Mouse (Mus musculus) limb, embryonic 10.5 days (tissue): Measurements from ENCODE around the gene Rph3a. TPM values are rescaled to one million over a fixed set of nuclear protein-coding genes. Genes with fewer than 3 reads are reported as not detected.
"Not testable (repeated sequence)": the region's sequence is repeated elsewhere in the genome, so short reads cannot be mapped to it uniquely, and the experiment has no call there.

ENCODE experiments used
- DNase-seq: peaks from one replicate; pipeline ENCODE4 v3.0.0-alpha.2; 2017; ENCODE audit warnings: low spot score
- H3K27ac ChIP-seq: fragments of 300-500 bp; sonication (generic); 2 replicates; pipeline ENCODE4 v1.5.1; 2016; ENCODE audit warnings: mild to moderate bottlenecking
- H3K27me3 ChIP-seq: fragments of 300-500 bp; sonication (generic); 2 replicates; pipeline ENCODE4 v1.6.1; 2016; ENCODE audit warnings: low read depth, mild to moderate bottlenecking; ENCODE audit not compliant: poor library complexity, severe bottlenecking
- H3K36me3 ChIP-seq: fragments of 300-500 bp; sonication (generic); 2 replicates; pipeline ENCODE4 v1.6.1; 2016; ENCODE audit warnings: mild to moderate bottlenecking, moderate library complexity
- H3K4me1 ChIP-seq: fragments of 300-500 bp; sonication (generic); 2 replicates; pipeline ENCODE4 v1.6.1; 2016
- H3K4me3 ChIP-seq: fragments of 300-500 bp; sonication (generic); 2 replicates; pipeline ENCODE4 v1.5.1; 2016; ENCODE audit warnings: mild to moderate bottlenecking, moderate library complexity
- H3K9me3 ChIP-seq: fragments of 300-500 bp; sonication (generic); replicated peaks from 2 replicates; pipeline ENCODE4 v1.6.1; 2016; ENCODE audit warnings: mild to moderate bottlenecking
- WGBS: fragments of 180-500 bp; shearing (Covaris S2); methylation state at CpG from one replicate; pipeline ENCODE4 v1.1.7; 2016; 5-methylcytosine and 5-hydroxymethylcytosine counted together
- polyA plus RNA-seq: library from polyadenylated mRNA; unstranded; fragments of >200 nt; fragmentation: Nextera tagmentation; extraction: Ambion mirVana; gene quantifications from 2 replicates; pipeline ENCODE4 v1.2.1, GENCODE M21; 2016

Gene Rph3a
- polyA plus RNA-seq, 1 experiment from 2014 or later, result not detected

GRCm38 (mm10) chr5:120926311-120926710, 83.6 kb downstream of the Rph3a start:
- WGBS, result 57% methylated on average over 2 of the region's 2 CpGs
- not testable (repeated sequence) for H3K27me3 ChIP-seq, H3K36me3 ChIP-seq, H3K4me3 ChIP-seq, H3K9me3 ChIP-seq, H3K4me1 ChIP-seq, DNase-seq, H3K27ac ChIP-seq

- not testable (repeated sequence) for H3K9me3 ChIP-seq, DNase-seq, H3K36me3 ChIP-seq, H3K4me1 ChIP-seq, H3K4me3 ChIP-seq, H3K27ac ChIP-seq, H3K27me3 ChIP-seq
- 83% methylated on average over 4 of the region's 4 CpGs for WGBS
Measured at GRCm38 (mm10) chr5:120924520-120924919, 85.4 kb downstream of the Rph3a start.

GRCm38 (mm10) chr5:120923969-120924368, 85.9 kb downstream of the Rph3a start:
- Histone ChIP-seq H3K9me3 (no peaks in the 10 kb centered on the region), H3K4me1 (no peaks in the 10 kb centered on the region), H3K27me3 (no peaks in the 10 kb centered on the region), H3K4me3 (no peak overlapping the region), H3K36me3 (no peaks in the 10 kb centered on the region), H3K27ac (no peak overlapping the region)
- no peak for DNase-seq
- 80% methylated on average over 4 of the region's 4 CpGs for WGBS

GRCm38 (mm10) chr5:120920296-120920695, 89.6 kb downstream of the Rph3a start:
- Histone ChIP-seq H3K4me1 (no peaks in the 10 kb centered on the region), H3K27ac (no peak overlapping the region), H3K36me3 (no peaks in the 10 kb centered on the region), H3K4me3 (no peak overlapping the region), H3K27me3 (no peaks in the 10 kb centered on the region), H3K9me3 (no peaks in the 10 kb centered on the region)
- WGBS, result 81% methylated on average over 3 of the region's 3 CpGs
- DNase-seq, result no peak

GRCm38 (mm10) chr5:120919156-120919935, 90.5 kb downstream of the Rph3a start:
- H3K4me3 ChIP-seq, H3K4me1 ChIP-seq, DNase-seq, H3K27me3 ChIP-seq, H3K36me3 ChIP-seq, H3K27ac ChIP-seq, H3K9me3 ChIP-seq: not testable (repeated sequence)
- WGBS, result 66% methylated on average over 2 of the region's 2 CpGs

- 51% methylated on average over 8 of the region's 8 CpGs for WGBS
- H3K9me3 ChIP-seq, DNase-seq: not testable (repeated sequence)
Measured at GRCm38 (mm10) chr5:120914204-120914603, 95.7 kb downstream of the Rph3a start, which contains the start of gene Oas1d. Gene Oas1d (plus strand): TSS chr5:120914536.

GRCm38 (mm10) chr5:120908196-120908920, 101.5 kb downstream of the Rph3a start:
- WGBS, result 55% methylated on average over 7 of the region's 7 CpGs
- no peak for DNase-seq
- Histone ChIP-seq H3K4me1 (no peaks in the 10 kb centered on the region), H3K9me3 (no peaks in the 10 kb centered on the region), H3K27ac (no peak overlapping the region), H3K36me3 (no peaks in the 10 kb centered on the region), H3K4me3 (no peak overlapping the region), H3K27me3 (no peaks in the 10 kb centered on the region)

More at GRCm38 (mm10) chr5:120914204-120914603, 95.7 kb downstream of the Rph3a start, which contains the start of gene Oas1d:
- not testable (repeated sequence) for H3K4me1 ChIP-seq, H3K27ac ChIP-seq, H3K4me3 ChIP-seq, H3K36me3 ChIP-seq, H3K27me3 ChIP-seq

- not testable (repeated sequence) for H3K27ac ChIP-seq, DNase-seq, H3K27me3 ChIP-seq, H3K4me3 ChIP-seq, H3K9me3 ChIP-seq, H3K36me3 ChIP-seq, H3K4me1 ChIP-seq
- WGBS, result 33% methylated on average over 9 of the region's 12 CpGs
Measured at GRCm38 (mm10) chr5:120906791-120907733, 102.8 kb downstream of the Rph3a start, which contains the start of gene Oas1a. Gene Oas1a (minus strand): TSS chr5:120907521.

- no peaks in the 10 kb centered on the region for H3K36me3 ChIP-seq
- H3K4me3 ChIP-seq, result no peak overlapping the region
- WGBS, result 92% methylated on average over 5 of the region's 5 CpGs
- no peaks in the 10 kb centered on the region for H3K27me3 ChIP-seq
- no peak for DNase-seq
- no peak overlapping the region for H3K27ac ChIP-seq
- no peaks in the 10 kb centered on the region for H3K9me3 ChIP-seq
- no peaks in the 10 kb centered on the region for H3K4me1 ChIP-seq
Measured at GRCm38 (mm10) chr5:120902056-120902455, 107.8 kb downstream of the Rph3a start.

- H3K4me3 ChIP-seq, result no peak overlapping the region
- 69% methylated on average over 1 of the region's 1 CpGs for WGBS
- H3K4me1 ChIP-seq, result no peaks in the 10 kb centered on the region
- DNase-seq, result no peak
- no peaks in the 10 kb centered on the region for H3K27me3 ChIP-seq
- H3K36me3 ChIP-seq, result no peaks in the 10 kb centered on the region
- no peak overlapping the region for H3K27ac ChIP-seq
- H3K9me3 ChIP-seq, result no peaks in the 10 kb centered on the region
Measured at GRCm38 (mm10) chr5:120900666-120901065, 109.2 kb downstream of the Rph3a start.

- Histone ChIP-seq H3K27ac (no peak overlapping the region), H3K4me3 (no peak overlapping the region), H3K27me3 (no peaks in the 10 kb centered on the region), H3K36me3 (no peaks in the 10 kb centered on the region), H3K9me3 (no peaks in the 10 kb centered on the region), H3K4me1 (no peaks in the 10 kb centered on the region)
- DNase-seq, result no peak
Measured at GRCm38 (mm10) chr5:120898726-120899125, 111.2 kb downstream of the Rph3a start.

GRCm38 (mm10) chr5:120898307-120898706, 111.6 kb downstream of the Rph3a start:
- WGBS, result 87% methylated on average over 6 of the region's 6 CpGs
- Histone ChIP-seq H3K9me3 (no peaks in the 10 kb centered on the region), H3K4me3 (no peak overlapping the region), H3K27me3 (no peaks in the 10 kb centered on the region), H3K27ac (no peak overlapping the region), H3K4me1 (no peaks in the 10 kb centered on the region), H3K36me3 (no peaks in the 10 kb centered on the region)
- DNase-seq, result no peak
